Mouse (Mus musculus): ENCODE measurements around the gene Hes7. TPM values are rescaled to one million over a fixed set of nuclear protein-coding genes. Genes with fewer than 3 reads are reported as not detected.

Hes7 gene
- polyA plus RNA-seq, 1 experiment from 2014 or later = 0.68 TPM

DNA sequence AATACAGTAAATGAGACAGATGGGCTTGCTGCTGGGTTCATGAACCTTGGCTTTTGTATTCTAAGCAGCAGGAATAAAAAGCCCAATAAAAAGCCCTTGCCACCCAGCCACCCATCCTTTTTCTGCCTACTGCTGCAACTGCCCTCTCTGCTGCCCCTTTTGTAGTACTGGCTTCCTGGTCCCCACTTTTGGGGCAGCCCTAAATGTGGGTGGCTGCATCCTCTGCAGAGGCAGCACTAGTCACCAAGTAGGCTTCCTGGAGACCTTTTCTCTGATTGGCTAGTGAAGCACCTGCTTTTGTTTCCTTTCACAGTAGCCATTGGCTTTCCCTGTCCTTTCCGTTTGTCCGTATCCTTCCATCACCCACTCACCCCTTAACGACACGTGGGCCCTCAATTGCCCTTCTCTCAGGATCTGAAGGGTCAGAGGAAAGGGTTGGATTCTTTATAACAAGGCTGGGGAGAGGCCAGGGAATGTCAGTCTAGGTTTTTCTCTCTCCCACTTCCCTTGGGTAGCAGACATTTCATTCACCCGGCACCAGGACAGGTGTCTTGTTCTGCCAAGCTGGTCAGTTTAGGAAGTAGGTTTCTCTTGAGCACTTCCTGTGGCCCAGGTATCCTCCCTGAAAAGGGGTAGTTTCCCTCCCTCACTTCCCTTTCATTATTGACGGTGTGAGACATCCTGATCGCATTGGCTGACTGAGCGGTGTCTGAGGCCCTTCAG is 22.0 kb upstream of the Hes7 start:
- H3K27me3 ChIP-seq (ENCODE audit: insufficient read depth, low read length) = no peaks in the 10 kb centered on the region
- H3K36me3 ChIP-seq (ENCODE audit: insufficient read depth) = peaks cover 29% of the 10 kb centered on the region
- no peaks in the 10 kb centered on the region for H3K9me3 ChIP-seq (ENCODE audit: low read depth, low read length)
- H3K27ac ChIP-seq (ENCODE audit: low read depth) = peak overlapping the region; percentile 98
- DNase-seq (no peak), ATAC-seq (ENCODE audit: insufficient read depth) (no peak)
- peak overlapping the region; percentile 97 for H3K4me2 ChIP-seq
- H3K4me1 ChIP-seq (ENCODE audit: insufficient read depth) = peaks cover 32% of the 10 kb centered on the region
- 19% methylated on average over 8 of the region's 8 CpGs for WGBS
- H3K4me3 ChIP-seq (ENCODE audit: low read depth, low read length) = peak overlapping the region; percentile 55
- no peak for TF ChIP-seq CTCF (IDR thresholded peaks at IDR 0.05; ENCODE audit: low read depth)
- no peak overlapping the region for H3K9ac ChIP-seq

DNA sequence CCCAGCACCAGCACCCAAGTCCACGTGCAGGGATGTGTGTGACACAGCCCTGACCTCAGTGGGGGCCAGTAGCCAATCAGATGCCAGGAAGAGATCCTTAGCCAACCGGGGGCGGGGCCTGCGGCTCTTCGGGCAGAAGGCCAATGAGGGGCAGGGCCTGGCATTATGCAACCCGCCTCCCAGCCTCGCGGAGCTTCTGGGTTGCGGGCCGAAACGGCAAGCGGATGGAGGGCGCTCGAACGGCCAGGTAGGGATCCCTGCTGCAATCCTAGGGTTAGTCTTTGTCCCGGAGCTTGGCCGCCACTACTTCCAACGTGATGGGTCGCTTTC is 21.5 kb upstream of the Hes7 start:
- WGBS = under 1% methylated on average over 19 of the region's 19 CpGs

DNA sequence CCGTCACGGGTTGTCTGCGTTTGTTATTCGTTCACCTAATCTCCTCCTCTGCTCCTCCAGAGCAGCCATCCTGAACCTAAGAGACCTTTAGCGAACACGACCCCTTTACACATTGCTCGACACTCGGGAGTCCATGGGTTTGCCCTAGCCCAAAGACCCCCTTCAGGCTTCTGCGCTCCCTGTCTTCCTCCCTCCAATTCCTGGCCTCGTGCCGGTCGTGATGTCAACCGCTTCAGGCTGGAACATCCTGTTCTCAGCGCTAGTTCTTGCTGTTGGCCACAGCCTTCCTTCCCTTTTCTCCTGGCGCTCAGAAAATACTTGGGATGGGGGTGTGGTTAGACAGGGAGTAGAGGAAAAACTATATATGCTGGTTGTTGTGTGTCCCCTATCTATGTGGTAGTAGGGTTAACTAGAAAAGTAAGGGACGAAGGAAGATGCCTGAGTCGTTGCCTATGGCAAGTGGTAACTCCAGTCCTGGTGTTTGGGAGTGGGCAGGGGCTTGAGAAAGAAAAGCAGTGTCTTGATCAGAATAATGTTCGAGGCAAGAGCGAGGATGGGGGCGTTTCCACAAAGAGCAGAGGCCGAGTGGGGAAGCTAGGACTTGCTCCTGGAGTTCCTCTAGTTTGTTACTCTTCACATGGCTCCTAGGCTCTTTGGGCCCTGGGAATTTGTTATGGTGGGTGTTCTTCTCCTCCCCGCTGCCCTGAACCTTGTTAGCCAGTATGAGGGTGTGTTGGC is 20.9 kb upstream of the Hes7 start:
- no peak for ATAC-seq (ENCODE audit: insufficient read depth)
- DNase-seq = peak; percentile 82
- peak overlapping the region; percentile 98 for H3K27ac ChIP-seq (ENCODE audit: low read depth)
- peak overlapping the region; percentile 55 for H3K4me3 ChIP-seq (ENCODE audit: low read depth, low read length)
- H3K27me3 ChIP-seq (ENCODE audit: insufficient read depth, low read length) = no peaks in the 10 kb centered on the region
- no peaks in the 10 kb centered on the region for H3K9me3 ChIP-seq (ENCODE audit: low read depth, low read length)
- H3K4me2 ChIP-seq = peak overlapping the region; percentile 97
- H3K4me1 ChIP-seq (ENCODE audit: insufficient read depth) = peaks cover 32% of the 10 kb centered on the region
- WGBS = under 1% methylated on average over 22 of the region's 22 CpGs
- TF ChIP-seq CTCF (IDR thresholded peaks at IDR 0.05; ENCODE audit: low read depth) = no peak
- H3K36me3 ChIP-seq (ENCODE audit: insufficient read depth) = peaks cover 40% of the 10 kb centered on the region
- peak overlapping the region; percentile 73 for H3K9ac ChIP-seq

More for the DNA sequence above, 21.5 kb upstream of the Hes7 start:
- ATAC-seq (ENCODE audit: insufficient read depth) = 0 out of 2 replicates have a peak, but pooled peaks have one; percentile 2
- H3K9ac ChIP-seq = peak overlapping the region; percentile 73
- no peak for TF ChIP-seq CTCF (IDR thresholded peaks at IDR 0.05; ENCODE audit: low read depth)
- H3K4me3 ChIP-seq (ENCODE audit: low read depth, low read length) = peak overlapping the region; percentile 55
- peak; percentile 98 for DNase-seq
- H3K9me3 ChIP-seq (ENCODE audit: low read depth, low read length) = no peaks in the 10 kb centered on the region
- H3K4me1 ChIP-seq (ENCODE audit: insufficient read depth) = peaks cover 32% of the 10 kb centered on the region
- H3K4me2 ChIP-seq = peak overlapping the region; percentile 97
- no peaks in the 10 kb centered on the region for H3K27me3 ChIP-seq (ENCODE audit: insufficient read depth, low read length)
- peaks cover 34% of the 10 kb centered on the region for H3K36me3 ChIP-seq (ENCODE audit: insufficient read depth)
- peak overlapping the region; percentile 98 for H3K27ac ChIP-seq (ENCODE audit: low read depth)

DNA sequence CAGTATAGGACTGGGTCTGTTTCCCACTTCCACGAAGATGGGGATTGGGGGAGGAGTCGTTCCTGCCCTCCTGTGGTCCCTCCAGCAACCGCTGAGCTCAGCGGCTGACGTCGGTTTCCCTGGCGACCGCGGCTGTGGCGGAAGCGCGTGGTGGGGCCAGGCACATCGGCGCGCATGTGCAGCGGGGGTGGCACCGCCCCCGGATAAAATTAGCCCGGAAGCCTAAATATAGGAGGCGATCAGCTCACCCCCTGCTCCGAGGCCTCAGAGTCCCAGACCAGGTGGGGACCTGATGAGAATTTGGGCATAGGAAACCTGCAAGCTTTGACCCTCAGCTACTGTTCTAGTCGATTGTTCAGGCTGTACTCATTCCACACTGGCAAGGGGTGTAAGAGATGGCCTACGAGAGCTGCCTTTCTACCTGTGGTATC is 20.3 kb upstream of the Hes7 start:
- DNase-seq = peak; percentile 96
- Histone ChIP-seq H3K36me3 (ENCODE audit: insufficient read depth) (peaks cover 46% of the 10 kb centered on the region), H3K27me3 (ENCODE audit: insufficient read depth, low read length) (no peaks in the 10 kb centered on the region), H3K9ac (peak overlapping the region; percentile 73), H3K4me1 (ENCODE audit: insufficient read depth) (peaks cover 32% of the 10 kb centered on the region), H3K9me3 (ENCODE audit: low read depth, low read length) (no peaks in the 10 kb centered on the region), H3K4me3 (ENCODE audit: low read depth, low read length) (peak overlapping the region; percentile 55), H3K27ac (ENCODE audit: low read depth) (peak overlapping the region; percentile 98), H3K4me2 (peak overlapping the region; percentile 97)
- WGBS = under 1% methylated on average over 23 of the region's 23 CpGs
- TF ChIP-seq CTCF (IDR thresholded peaks at IDR 0.05; ENCODE audit: low read depth) = no peak; the same call in 1 of the 2 replicates
- ATAC-seq (ENCODE audit: insufficient read depth) = peak; percentile 16

DNA sequence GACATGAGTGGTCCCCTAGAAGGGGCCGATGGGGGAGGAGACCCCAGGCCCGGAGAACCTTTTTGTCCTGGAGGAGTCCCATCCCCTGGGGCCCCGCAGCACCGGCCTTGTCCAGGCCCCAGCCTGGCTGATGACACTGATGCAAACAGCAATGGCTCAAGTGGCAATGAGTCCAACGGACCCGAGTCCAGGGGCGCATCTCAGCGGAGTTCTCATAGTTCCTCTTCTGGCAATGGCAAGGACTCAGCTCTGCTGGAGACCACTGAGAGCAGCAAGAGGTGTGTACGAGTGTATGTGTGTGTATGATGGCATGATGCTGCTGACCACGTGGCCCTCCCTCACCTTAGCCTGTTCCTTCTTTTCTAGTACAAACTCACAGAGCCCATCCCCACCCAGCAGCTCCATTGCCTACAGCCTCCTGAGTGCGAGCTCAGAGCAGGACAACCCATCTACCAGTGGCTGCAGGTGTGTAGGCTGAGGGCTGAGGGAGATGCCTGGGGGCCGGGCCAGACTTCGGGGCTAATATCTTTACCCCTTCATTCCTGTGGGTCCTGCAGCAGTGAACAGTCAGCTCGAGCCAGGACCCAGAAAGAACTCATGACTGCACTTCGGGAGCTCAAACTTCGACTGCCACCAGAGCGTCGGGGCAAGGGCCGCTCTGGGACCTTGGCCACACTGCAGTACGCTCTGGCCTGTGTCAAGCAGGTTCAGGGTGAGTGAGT is 19.4 kb upstream of the Hes7 start:
- no peak for TF ChIP-seq CTCF (IDR thresholded peaks at IDR 0.05; ENCODE audit: low read depth)
- no peak for ATAC-seq (ENCODE audit: insufficient read depth)
- peaks cover 54% of the 10 kb centered on the region for H3K36me3 ChIP-seq (ENCODE audit: insufficient read depth)
- peaks cover 31% of the 10 kb centered on the region for H3K4me1 ChIP-seq (ENCODE audit: insufficient read depth)
- no peaks in the 10 kb centered on the region for H3K9me3 ChIP-seq (ENCODE audit: low read depth, low read length)
- peak overlapping the region; percentile 97 for H3K4me2 ChIP-seq
- H3K27me3 ChIP-seq (ENCODE audit: insufficient read depth, low read length) = no peaks in the 10 kb centered on the region
- H3K4me3 ChIP-seq (ENCODE audit: low read depth, low read length) = peak overlapping the region; percentile 55
- WGBS = 88% methylated on average over 20 of the region's 20 CpGs
- H3K27ac ChIP-seq (ENCODE audit: low read depth) = peak overlapping the region; percentile 98; the same call in 1 of the 2 replicates
- DNase-seq = no peak
- 0 out of 2 replicates have a peak overlapping the region, but pooled peaks have one; percentile 73 for H3K9ac ChIP-seq

DNA sequence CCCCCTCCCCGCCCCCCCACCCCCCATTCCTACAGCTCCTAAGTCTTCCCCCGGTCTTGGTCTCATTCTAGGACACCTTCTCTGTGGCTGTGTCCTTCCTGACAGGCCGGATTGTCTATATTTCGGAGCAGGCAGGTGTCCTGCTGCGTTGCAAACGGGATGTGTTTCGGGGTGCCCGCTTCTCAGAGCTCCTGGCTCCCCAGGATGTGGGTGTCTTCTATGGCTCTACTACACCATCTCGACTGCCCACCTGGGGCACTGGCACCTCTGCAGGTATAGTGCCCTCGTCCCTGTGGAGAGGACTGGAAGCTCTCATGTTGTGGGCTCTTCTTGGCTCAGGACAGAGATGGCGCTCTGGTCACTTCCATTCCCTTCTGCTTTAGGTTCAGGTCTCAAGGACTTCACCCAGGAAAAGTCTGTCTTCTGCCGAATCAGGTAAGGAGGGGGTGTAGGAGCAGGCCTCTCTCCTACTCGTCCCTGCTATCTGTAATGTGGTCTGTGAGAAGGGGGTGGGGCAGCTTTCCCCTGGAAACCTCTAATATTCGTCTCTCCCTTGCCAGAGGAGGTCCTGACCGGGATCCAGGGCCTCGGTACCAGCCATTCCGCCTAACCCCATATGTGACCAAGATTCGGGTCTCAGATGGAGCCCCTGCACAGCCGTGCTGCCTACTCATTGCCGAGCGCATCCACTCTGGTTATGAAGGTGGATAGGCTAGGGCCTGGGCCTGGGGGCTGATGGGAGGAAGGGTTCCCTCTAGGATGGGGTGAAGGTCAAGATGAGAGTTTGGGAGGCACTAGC is 18.4 kb upstream of the Hes7 start:
- ATAC-seq (ENCODE audit: insufficient read depth) (no peak), DNase-seq (no peak)
- H3K27me3 ChIP-seq (ENCODE audit: insufficient read depth, low read length) = no peaks in the 10 kb centered on the region
- no peaks in the 10 kb centered on the region for H3K9me3 ChIP-seq (ENCODE audit: low read depth, low read length)
- H3K4me3 ChIP-seq (ENCODE audit: low read depth, low read length) = no peak overlapping the region
- H3K36me3 ChIP-seq (ENCODE audit: insufficient read depth) = peaks cover 64% of the 10 kb centered on the region
- 87% methylated on average over 21 of the region's 21 CpGs for WGBS
- no peak overlapping the region for H3K4me2 ChIP-seq
- H3K9ac ChIP-seq = no peak overlapping the region
- no peak for TF ChIP-seq CTCF (IDR thresholded peaks at IDR 0.05; ENCODE audit: low read depth)
- H3K4me1 ChIP-seq (ENCODE audit: insufficient read depth) = peaks cover 23% of the 10 kb centered on the region
- H3K27ac ChIP-seq (ENCODE audit: low read depth) = no peak overlapping the region
